12 mouse cellular contexts compared by ENCODE assay signal in genomic region chr10:68196324-68196723, GRCm38 (mm10).
"Had no signal": no experiment of that assay in that cellular context is flagged by ENCODE, and none has a peak within 500 bp of the region (broad histone marks: within the 10 kb centered on the region; RNA-seq: fewer than 3 reads in every experiment).

No protein-coding gene starts in this region.

- ATAC-seq: midbrain, embryonic 16.5 days had no signal

- DNase-seq: kidney, adult 11 months; kidney, adult 9 months; kidney, postnatal 4 days; left cerebral cortex, postnatal 4 days; lung, adult 18-20 months; right cerebral cortex, postnatal 25 days had no signal

- H3K27me3 ChIP-seq: limb, embryonic 13.5 days; midbrain, embryonic 12.5 days had no signal

- H3K4me3 ChIP-seq: layer of hippocampus, adult 2 months; limb, embryonic 13.5 days; midbrain, embryonic 12.5 days had no signal

- H3K9me3 ChIP-seq: limb, embryonic 13.5 days; midbrain, embryonic 12.5 days had no signal

- H3K27ac ChIP-seq: kidney, postnatal 0 days; layer of hippocampus, adult 2 months; limb, embryonic 13.5 days; liver, embryonic 14.5 days; midbrain, embryonic 12.5 days had no signal

- H3K4me2 ChIP-seq: limb, embryonic 13.5 days; midbrain, embryonic 12.5 days had no signal

- H3K9ac ChIP-seq: limb, embryonic 13.5 days; liver, embryonic 14.5 days; midbrain, embryonic 12.5 days had no signal
